Mouse (Mus musculus): ENCODE results near the gene Lilr4b.

DNA sequence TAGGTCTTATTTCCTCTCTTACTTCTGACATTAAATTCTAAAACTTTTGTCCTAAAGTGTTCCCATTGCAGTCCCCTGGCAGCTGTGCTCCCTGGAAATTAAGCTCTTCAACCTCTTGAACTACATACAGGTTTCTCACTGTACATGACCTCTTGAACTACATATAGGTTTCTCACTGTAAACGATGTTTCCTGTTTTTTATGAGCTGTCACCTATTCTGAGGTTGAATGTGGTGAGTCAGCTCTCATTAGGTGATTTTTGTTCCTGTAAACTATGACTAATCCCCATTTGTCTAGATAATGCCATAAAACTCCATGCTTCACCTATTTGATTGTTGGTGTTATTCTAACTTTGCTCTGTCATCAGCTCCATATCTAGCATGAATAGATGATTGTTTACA, 26.1 kb upstream of the Lilr4b start:
- TF ChIP-seq POLR2A (IDR thresholded peaks at IDR 0.05; ENCODE audit: borderline replicate concordance, extremely low read depth, low read depth, low read length): no peak
- no peak for TF ChIP-seq CTCF (IDR thresholded peaks at IDR 0.05; ENCODE audit: insufficient read depth, low read length)
